Comparison of ENCODE assay signal across 8 mouse cellular contexts in genomic region chr5:31527707-31528106, GRCm38 (mm10). TPM values are rescaled to one million over a fixed set of nuclear protein-coding genes. Genes with fewer than 3 reads are reported as not detected.
DNase-seq lines count a peak whose midpoint lies in the region; ATAC-seq and TF ChIP-seq lines count a peak whose summit lies in the region.
"Not testable (repeated sequence)": the region's sequence is repeated elsewhere in the genome, so short reads cannot be mapped to it uniquely, and the experiment has no call there.

Gene Supt7l (minus strand): TSS chr5:31527807.

- H3K36me3 ChIP-seq in embryonic facial prominence, embryonic 14.5 days (ENCODE audit: control insufficient read depth, insufficient read depth, low read length), result peaks cover 38% of the 10 kb centered on the region
- H3K36me3 ChIP-seq in hindbrain, embryonic 12.5 days, result peaks cover 39% of the 10 kb centered on the region
- H3K36me3 ChIP-seq in liver, embryonic 12.5 days, result peaks cover 48% of the 10 kb centered on the region
- H3K36me3 ChIP-seq in midbrain, embryonic 14.5 days (ENCODE audit: control insufficient read depth, insufficient read depth, low read length), result peaks cover 36% of the 10 kb centered on the region
- peaks cover 25% of the 10 kb centered on the region for H3K36me3 ChIP-seq in thymus, adult 2 months (ENCODE audit: control insufficient read depth, insufficient read depth, low read length)

- TF ChIP-seq POLR2A in thymus, adult 2 months (IDR thresholded peaks at IDR 0.05; ENCODE audit: control insufficient read depth, extremely low read depth, insufficient read depth, low read length, poor library complexity), result not testable (repeated sequence)

- 77% methylated on average over 11 of the region's 11 CpGs for WGBS in embryonic facial prominence, embryonic 14.5 days
- 82% methylated on average over 11 of the region's 11 CpGs for WGBS in hindbrain, embryonic 12.5 days
- WGBS in liver, embryonic 12.5 days (ENCODE audit: insufficient replicate concordance), result 67% methylated on average over 11 of the region's 11 CpGs
- 85% methylated on average over 11 of the region's 11 CpGs for WGBS in midbrain, embryonic 14.5 days
- 86% methylated on average over 11 of the region's 11 CpGs for WGBS in thymus, adult 2 months

- H3K27me3 ChIP-seq in embryonic facial prominence, embryonic 14.5 days (replicated peaks; ENCODE audit: control insufficient read depth, insufficient read depth, low read length); hindbrain, embryonic 12.5 days; liver, embryonic 12.5 days (replicated peaks); midbrain, embryonic 14.5 days (ENCODE audit: control insufficient read depth, insufficient read depth, low read length); thymus, adult 2 months (ENCODE audit: control insufficient read depth, insufficient read depth, low read length): not testable (repeated sequence)

- H3K9me3 ChIP-seq in embryonic facial prominence, embryonic 14.5 days (ENCODE audit: control insufficient read depth, low read length); hindbrain, embryonic 12.5 days (replicated peaks); liver, embryonic 12.5 days (replicated peaks); midbrain, embryonic 14.5 days (ENCODE audit: control insufficient read depth, low read length): not testable (repeated sequence)

- not testable (repeated sequence) for ATAC-seq in activated CD4-positive, CD25-positive, alpha-beta regulatory T cell, adult 4 months; embryonic facial prominence, embryonic 14.5 days (ENCODE audit: low read depth); granulocyte monocyte progenitor cell, adult 5-6 weeks (replicated peaks; ENCODE audit: poor library complexity, severe bottlenecking); hindbrain, embryonic 12.5 days (ENCODE audit: low FRiP score); liver, embryonic 12.5 days; midbrain, embryonic 14.5 days (ENCODE audit: low FRiP score, low TSS enrichment)

- H3K4me1 ChIP-seq in embryonic facial prominence, embryonic 14.5 days (ENCODE audit: control insufficient read depth, insufficient read depth, low read length), result peaks cover 17% of the 10 kb centered on the region
- H3K4me1 ChIP-seq in hindbrain, embryonic 12.5 days, result peaks cover 22% of the 10 kb centered on the region
- peaks cover 27% of the 10 kb centered on the region for H3K4me1 ChIP-seq in liver, embryonic 12.5 days
- peaks cover 22% of the 10 kb centered on the region for H3K4me1 ChIP-seq in midbrain, embryonic 14.5 days (ENCODE audit: control insufficient read depth, insufficient read depth, low read length)
- H3K4me1 ChIP-seq in thymus, adult 2 months (replicated peaks; ENCODE audit: control insufficient read depth, insufficient read depth, low read length), result not testable (repeated sequence)

- peak within 1 kb of the TSS; percentile 78 for H3K27ac ChIP-seq in embryonic facial prominence, embryonic 14.5 days (replicated peaks; ENCODE audit: low read depth, low read length)
- peak within 1 kb of the TSS; percentile 81 for H3K27ac ChIP-seq in hindbrain, embryonic 12.5 days
- peak within 1 kb of the TSS; percentile 83 for H3K27ac ChIP-seq in liver, embryonic 12.5 days
- H3K27ac ChIP-seq in midbrain, embryonic 14.5 days (replicated peaks; ENCODE audit: low read depth, low read length), result peak within 1 kb of the TSS; percentile 73
- 0 out of 2 replicates have a peak within 1 kb of the TSS, but pooled peaks have one; percentile 52 for H3K27ac ChIP-seq in thymus, adult 2 months (ENCODE audit: control insufficient read depth, insufficient read depth, low read length)

- H3K4me2 ChIP-seq in embryonic facial prominence, embryonic 14.5 days (ENCODE audit: low read depth, low read length), result peak within 1 kb of the TSS; percentile 99
- H3K4me2 ChIP-seq in hindbrain, embryonic 12.5 days (replicated peaks), result peak within 1 kb of the TSS; percentile 98
- peak within 1 kb of the TSS; percentile 92 for H3K4me2 ChIP-seq in liver, embryonic 12.5 days
- H3K4me2 ChIP-seq in midbrain, embryonic 14.5 days (ENCODE audit: low read length), result peak within 1 kb of the TSS; percentile 89

- not testable (repeated sequence) for TF ChIP-seq CTCF in thymus, adult 2 months (IDR thresholded peaks at IDR 0.05; ENCODE audit: borderline replicate concordance, control insufficient read depth, extremely low read depth, insufficient read depth, low read length, poor library complexity)

- H3K4me3 ChIP-seq in embryonic facial prominence, embryonic 14.5 days (ENCODE audit: low read depth, low read length), result peak within 1 kb of the TSS; percentile 74
- H3K4me3 ChIP-seq in hindbrain, embryonic 12.5 days, result peak within 1 kb of the TSS; percentile 95
- H3K4me3 ChIP-seq in liver, embryonic 12.5 days, result peak within 1 kb of the TSS; percentile 96
- peak within 1 kb of the TSS; percentile 80 for H3K4me3 ChIP-seq in midbrain, embryonic 14.5 days (replicated peaks; ENCODE audit: low read depth, low read length)
- H3K4me3 ChIP-seq in thymus, adult 2 months (ENCODE audit: control insufficient read depth, insufficient read depth, low read length), result peak within 1 kb of the TSS; percentile 87

- H3K9ac ChIP-seq in embryonic facial prominence, embryonic 14.5 days (ENCODE audit: low read depth, low read length), result peak within 1 kb of the TSS; percentile 81
- peak within 1 kb of the TSS; percentile 88 for H3K9ac ChIP-seq in hindbrain, embryonic 12.5 days
- H3K9ac ChIP-seq in liver, embryonic 12.5 days, result peak within 1 kb of the TSS; percentile 89
- H3K9ac ChIP-seq in midbrain, embryonic 14.5 days (replicated peaks; ENCODE audit: low read length), result peak within 1 kb of the TSS; percentile 71

- not testable (repeated sequence) for DNase-seq in embryonic facial prominence, embryonic 14.5 days (ENCODE audit: low spot score); layer of hippocampus, postnatal 10 days (ENCODE audit: low spot score in 2 of 2); midbrain, embryonic 14.5 days; thymus, adult 2 months

RNA-seq across cellular contexts. Expression of gene Supt7l, which starts in this region (rescaled TPM):
- polyA plus RNA-seq in activated CD4-positive, CD25-positive, alpha-beta regulatory T cell, adult 4 months (2017; shearing (Covaris generic)), result 10 to 100 TPM; 20.1 to 23.5 TPM
- polyA plus RNA-seq in embryonic facial prominence, embryonic 14.5 days (2014; fragmentation: Nextera tagmentation; extraction: Ambion mirVana), result 9.5 and 11.4 TPM in 2 replicates
- 13.8 and 19.2 TPM in 2 replicates for total RNA-seq in granulocyte monocyte progenitor cell, adult 5-6 weeks (2014; fragmentation: Nextera tagmentation)
- total RNA-seq in granulocyte monocyte progenitor cell, adult 5-6 weeks (2017), result 18.0 and 20.3 TPM in 2 replicates
- polyA plus RNA-seq in hindbrain, embryonic 12.5 days (2016; fragmentation: Nextera tagmentation; extraction: Ambion mirVana), result 28.5 and 34.1 TPM in 2 replicates
- 10 to 100 TPM; 16.5 to 16.6 TPM for total RNA-seq in layer of hippocampus, postnatal 10 days (2021)
- polyA plus RNA-seq in liver, embryonic 12.5 days (2016; fragmentation: Nextera tagmentation; extraction: Ambion mirVana), result 12.7 and 12.9 TPM in 2 replicates
- polyA plus RNA-seq in midbrain, embryonic 14.5 days (2014; fragmentation: Nextera tagmentation; extraction: Ambion mirVana), result 18.0 and 18.3 TPM in 2 replicates
- 13.3 and 16.7 TPM in 2 replicates for polyA plus RNA-seq in thymus, adult 2 months (2012; rRNA removed)
